Mouse (Mus musculus): ENCODE data around the gene Dcxr. TPM values are rescaled to one million over a fixed set of nuclear protein-coding genes. Genes with fewer than 3 reads are reported as not detected.

Gene Dcxr
- polyA plus RNA-seq, 1 experiment from 2014 or later, result 10.6 TPM

Other genes with a start within 250 kb of the Dcxr start
- gene Mrpl12, start 242.7 kb downstream of the Dcxr start, polyA plus RNA-seq (2016; fragmentation: Nextera tagmentation; extraction: Ambion mirVana), result 259 and 270 TPM in 2 replicates
- 55.6 and 56.6 TPM in 2 replicates for gene Slc25a10, start 235.4 kb downstream of the Dcxr start, polyA plus RNA-seq (2016; fragmentation: Nextera tagmentation; extraction: Ambion mirVana)
- gene Gcgr, start 196.6 kb downstream of the Dcxr start, polyA plus RNA-seq (2016; fragmentation: Nextera tagmentation; extraction: Ambion mirVana), result 0.26 and 2.2 TPM in 2 replicates
- 153 and 186 TPM in 2 replicates for gene Mcrip1, start 177.6 kb downstream of the Dcxr start, polyA plus RNA-seq (2016; fragmentation: Nextera tagmentation; extraction: Ambion mirVana)
- not detected in 2 replicates for gene Ppp1r27, start 176.1 kb downstream of the Dcxr start, polyA plus RNA-seq (2016; fragmentation: Nextera tagmentation; extraction: Ambion mirVana)
- gene P4hb, start 154.0 kb downstream of the Dcxr start, polyA plus RNA-seq (2016; fragmentation: Nextera tagmentation; extraction: Ambion mirVana), result 550 and 670 TPM in 2 replicates
- 587 and 673 TPM in 2 replicates for gene Arhgdia, start 145.7 kb downstream of the Dcxr start, polyA plus RNA-seq (2016; fragmentation: Nextera tagmentation; extraction: Ambion mirVana)
- 365 and 444 TPM in 2 replicates for gene Alyref, start 128.9 kb downstream of the Dcxr start, polyA plus RNA-seq (2016; fragmentation: Nextera tagmentation; extraction: Ambion mirVana)
- gene Anapc11, start 128.9 kb downstream of the Dcxr start, polyA plus RNA-seq (2016; fragmentation: Nextera tagmentation; extraction: Ambion mirVana), result 186 and 201 TPM in 2 replicates
- gene Npb, start 118.8 kb downstream of the Dcxr start, polyA plus RNA-seq (2016; fragmentation: Nextera tagmentation; extraction: Ambion mirVana), result 4.8 and 7.0 TPM in 2 replicates
- 119 and 130 TPM in 2 replicates for gene Pcyt2, start 109.3 kb downstream of the Dcxr start, polyA plus RNA-seq (2016; fragmentation: Nextera tagmentation; extraction: Ambion mirVana)
- 25.6 and 29.5 TPM in 2 replicates for gene Sirt7, start 102.0 kb downstream of the Dcxr start, polyA plus RNA-seq (2016; fragmentation: Nextera tagmentation; extraction: Ambion mirVana)
- 22.7 and 28.2 TPM in 2 replicates for gene Mafg, start 93.7 kb downstream of the Dcxr start, polyA plus RNA-seq (2016; fragmentation: Nextera tagmentation; extraction: Ambion mirVana)
- 28.5 and 29.9 TPM in 2 replicates for gene Pycr1, start 83.5 kb downstream of the Dcxr start, polyA plus RNA-seq (2016; fragmentation: Nextera tagmentation; extraction: Ambion mirVana)
- gene Myadml2, start 79.1 kb downstream of the Dcxr start, polyA plus RNA-seq (2016; fragmentation: Nextera tagmentation; extraction: Ambion mirVana), result 6.7 and 9.3 TPM in 2 replicates
- gene Notum, start 66.1 kb downstream of the Dcxr start, polyA plus RNA-seq (2016; fragmentation: Nextera tagmentation; extraction: Ambion mirVana), result 1.6 and 5.8 TPM in 2 replicates
- 127 and 134 TPM in 2 replicates for gene Aspscr1, start 54.3 kb downstream of the Dcxr start, polyA plus RNA-seq (2016; fragmentation: Nextera tagmentation; extraction: Ambion mirVana)
- 124 and 136 TPM in 2 replicates for gene Cenpx, start 13.5 kb downstream of the Dcxr start, polyA plus RNA-seq (2016; fragmentation: Nextera tagmentation; extraction: Ambion mirVana)
- 31.7 and 43.6 TPM in 2 replicates for gene Lrrc45, start 13.4 kb downstream of the Dcxr start, polyA plus RNA-seq (2016; fragmentation: Nextera tagmentation; extraction: Ambion mirVana)
- gene Rac3, start 5.8 kb downstream of the Dcxr start, polyA plus RNA-seq (2016; fragmentation: Nextera tagmentation; extraction: Ambion mirVana), result 6.9 and 13.8 TPM in 2 replicates
- gene Cbr2, start 4.8 kb upstream of the Dcxr start, polyA plus RNA-seq (2016; fragmentation: Nextera tagmentation; extraction: Ambion mirVana), result 1.1 and 1.3 TPM in 2 replicates
- 6.4 and 7.7 TPM in 2 replicates for gene Hmga1b, start 35.5 kb upstream of the Dcxr start, polyA plus RNA-seq (2016; fragmentation: Nextera tagmentation; extraction: Ambion mirVana)
- gene Rfng, start 56.9 kb upstream of the Dcxr start, polyA plus RNA-seq (2016; fragmentation: Nextera tagmentation; extraction: Ambion mirVana), result 28.4 and 30.4 TPM in 2 replicates
- 184 and 208 TPM in 2 replicates for gene Gps1, start 57.0 kb upstream of the Dcxr start, polyA plus RNA-seq (2016; fragmentation: Nextera tagmentation; extraction: Ambion mirVana)
- gene Dus1l, start 69.1 kb upstream of the Dcxr start, polyA plus RNA-seq (2016; fragmentation: Nextera tagmentation; extraction: Ambion mirVana), result 70.5 and 88.8 TPM in 2 replicates
- gene Fasn, start 97.3 kb upstream of the Dcxr start, polyA plus RNA-seq (2016; fragmentation: Nextera tagmentation; extraction: Ambion mirVana), result 55.2 and 74.9 TPM in 2 replicates
- 6.0 and 6.5 TPM in 2 replicates for gene Ccdc57, start 205.6 kb upstream of the Dcxr start, polyA plus RNA-seq (2016; fragmentation: Nextera tagmentation; extraction: Ambion mirVana)
- gene Slc16a3, start 221.2 kb upstream of the Dcxr start, polyA plus RNA-seq (2016; fragmentation: Nextera tagmentation; extraction: Ambion mirVana), result 416 and 440 TPM in 2 replicates

All from heart, embryonic 10.5 days (tissue).